Mouse (Mus musculus) limb, embryonic 10.5 days (tissue): ENCODE results near the gene Uprt. TPM values are rescaled to one million over a fixed set of nuclear protein-coding genes. Genes with fewer than 3 reads are reported as not detected.

ENCODE experiments used
- DNase-seq: peaks from one replicate; pipeline ENCODE4 v3.0.0-alpha.2; 2017; ENCODE audit warnings: low spot score
- H3K27ac ChIP-seq: fragments of 300-500 bp; sonication (generic); 2 replicates; pipeline ENCODE4 v1.5.1; 2016; ENCODE audit warnings: mild to moderate bottlenecking
- H3K27me3 ChIP-seq: fragments of 300-500 bp; sonication (generic); 2 replicates; pipeline ENCODE4 v1.6.1; 2016; ENCODE audit warnings: low read depth, mild to moderate bottlenecking; ENCODE audit not compliant: poor library complexity, severe bottlenecking
- H3K36me3 ChIP-seq: fragments of 300-500 bp; sonication (generic); 2 replicates; pipeline ENCODE4 v1.6.1; 2016; ENCODE audit warnings: mild to moderate bottlenecking, moderate library complexity
- H3K4me1 ChIP-seq: fragments of 300-500 bp; sonication (generic); 2 replicates; pipeline ENCODE4 v1.6.1; 2016
- H3K4me3 ChIP-seq: fragments of 300-500 bp; sonication (generic); 2 replicates; pipeline ENCODE4 v1.5.1; 2016; ENCODE audit warnings: mild to moderate bottlenecking, moderate library complexity
- H3K9me3 ChIP-seq: fragments of 300-500 bp; sonication (generic); replicated peaks from 2 replicates; pipeline ENCODE4 v1.6.1; 2016; ENCODE audit warnings: mild to moderate bottlenecking
- WGBS: fragments of 180-500 bp; shearing (Covaris S2); methylation state at CpG from one replicate; pipeline ENCODE4 v1.1.7; 2016; 5-methylcytosine and 5-hydroxymethylcytosine counted together
- polyA plus RNA-seq: library from polyadenylated mRNA; unstranded; fragments of >200 nt; fragmentation: Nextera tagmentation; extraction: Ambion mirVana; gene quantifications from 2 replicates; pipeline ENCODE4 v1.2.1, GENCODE M21; 2016

Gene Uprt
- polyA plus RNA-seq = 1.4 TPM in 2 replicates

DNA sequence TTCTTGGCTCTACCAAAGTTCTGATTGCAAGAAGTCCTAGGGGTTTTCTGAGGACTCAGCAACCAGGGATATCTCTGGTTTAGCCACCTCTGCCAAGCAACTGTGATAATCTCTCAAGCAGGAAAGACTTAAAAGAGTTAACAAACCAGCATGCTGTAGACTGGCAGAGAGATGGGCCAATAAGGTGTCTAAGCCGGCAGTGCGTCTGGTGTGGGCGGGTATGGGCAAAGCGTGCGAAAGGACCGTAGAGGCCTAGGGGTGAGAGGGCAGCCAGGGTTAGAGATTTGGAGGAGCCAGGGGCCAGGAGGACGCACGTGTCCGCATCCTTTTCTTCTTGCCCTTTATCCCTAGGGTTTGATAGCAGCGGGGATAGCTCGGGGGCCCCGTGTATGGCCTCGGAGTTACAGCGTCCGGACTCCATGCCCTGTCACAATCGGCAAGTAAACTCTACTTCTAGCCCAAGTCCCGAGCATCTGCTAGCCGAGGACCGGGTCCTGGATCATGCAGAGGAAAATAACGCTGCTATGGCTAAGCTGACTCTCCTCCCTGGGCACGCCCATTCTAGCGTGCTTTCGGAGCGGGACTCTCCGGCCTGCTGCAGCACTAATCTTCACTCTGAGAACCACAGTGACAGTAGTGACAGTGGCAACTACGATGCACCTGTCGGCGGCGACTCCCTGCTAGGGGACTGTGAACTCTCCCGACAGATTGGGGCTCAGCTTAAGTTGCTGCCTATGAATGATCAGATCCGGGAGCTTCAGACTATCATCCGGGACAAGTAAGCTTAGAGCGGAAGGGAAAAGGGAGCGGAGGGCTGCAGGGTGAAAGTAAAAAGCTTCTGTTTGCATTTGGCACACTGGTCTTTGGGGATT, at the start of gene Uprt:
Uprt (plus strand) TSS at position 247 of the 872 bp plus-strand sequence.
- Histone ChIP-seq H3K4me1 (0 out of 2 replicates have a peak, but pooled peaks cover 2% of the 10 kb centered on the region), H3K36me3 (no peaks in the 10 kb centered on the region), H3K27me3 (peaks cover 72% of the 10 kb centered on the region), H3K9me3 (no peaks in the 10 kb centered on the region), H3K4me3 (peak within 1 kb of the TSS; percentile 60), H3K27ac (peak within 1 kb of the TSS; percentile 61)
- peak; percentile 53 for DNase-seq
- WGBS = 18% methylated on average over 33 of the region's 34 CpGs

DNA sequence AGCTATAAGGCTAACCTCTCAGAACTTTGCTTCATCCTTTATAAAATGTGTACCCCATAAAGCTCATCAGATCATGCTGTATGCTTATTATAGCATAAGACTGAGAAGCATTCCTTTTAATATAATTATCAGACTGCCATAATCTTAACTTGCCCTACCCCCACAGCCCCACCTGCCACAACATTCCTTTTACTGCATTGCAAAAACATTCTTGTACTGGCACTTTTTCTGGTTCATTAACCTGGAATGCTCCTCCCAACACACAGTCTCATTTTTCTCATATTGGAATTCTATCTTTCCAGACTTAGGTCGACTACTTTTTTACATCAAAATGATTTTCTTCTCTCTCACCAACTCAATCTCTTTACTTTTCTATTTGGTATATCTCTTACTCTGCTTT, 49.2 kb upstream of the Uprt start:
- 64% methylated on average over 1 of the region's 1 CpGs for WGBS
- Histone ChIP-seq H3K4me1 (no peaks in the 10 kb centered on the region), H3K27ac (no peak overlapping the region), H3K27me3 (peaks cover 75% of the 10 kb centered on the region), H3K4me3 (no peak overlapping the region), H3K9me3 (no peaks in the 10 kb centered on the region), H3K36me3 (no peaks in the 10 kb centered on the region)
- no peak for DNase-seq

DNA sequence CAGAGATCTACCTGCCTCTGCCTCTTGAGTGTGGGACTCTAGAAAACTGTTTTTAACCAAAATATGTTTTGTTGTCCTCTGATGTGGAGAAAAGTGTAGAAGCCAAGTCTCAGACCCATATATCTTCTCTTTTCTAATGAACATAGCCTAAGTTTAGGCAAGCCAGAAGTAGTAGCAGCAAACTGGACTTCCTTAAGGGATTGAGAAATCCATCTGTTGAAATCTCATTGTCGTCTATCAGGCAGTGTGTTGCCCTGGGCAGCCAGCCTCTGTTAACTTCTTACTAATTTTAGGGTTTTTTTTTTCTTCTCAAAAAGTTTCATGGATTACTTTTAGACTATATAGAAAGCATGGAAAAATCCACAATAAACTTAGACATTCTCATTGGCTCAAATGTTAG, 30.2 kb upstream of the Uprt start:
- no peak for DNase-seq
- H3K27me3 ChIP-seq = peaks cover 82% of the 10 kb centered on the region
- no peak overlapping the region for H3K27ac ChIP-seq
- no peaks in the 10 kb centered on the region for H3K36me3 ChIP-seq
- 79% methylated on average over 1 of the region's 1 CpGs for whole genome bisulfite sequencing
- no peak overlapping the region for H3K4me3 ChIP-seq
- H3K4me1 ChIP-seq = no peaks in the 10 kb centered on the region
- no peaks in the 10 kb centered on the region for H3K9me3 ChIP-seq

DNA sequence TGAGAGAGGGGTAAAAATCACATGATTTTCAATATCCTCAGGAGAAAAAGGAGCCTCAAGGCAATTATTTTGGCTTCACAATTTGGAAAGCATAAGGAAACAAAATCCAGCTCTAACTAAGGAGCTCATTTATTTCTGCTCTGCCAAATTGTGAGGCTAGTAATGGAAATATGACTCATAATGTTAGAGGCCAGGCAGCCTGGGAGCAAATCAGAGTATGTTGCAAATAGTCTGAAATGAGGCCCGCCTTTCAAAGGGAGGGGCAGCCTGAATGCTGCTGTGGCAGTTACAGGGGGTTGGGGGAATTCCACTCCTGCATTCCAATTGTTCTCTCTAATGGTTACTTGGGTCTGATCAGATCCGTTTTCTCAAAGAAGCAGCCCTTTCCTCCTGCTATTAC, 20.9 kb upstream of the Uprt start:
- WGBS = 48% methylated on average over 2 of the region's 2 CpGs

GRCm38 (mm10) chrX:104464376-104464775, 18.2 kb upstream of the Uprt start:
- no peak for DNase-seq
- Histone ChIP-seq H3K4me3 (no peak overlapping the region), H3K9me3 (no peaks in the 10 kb centered on the region), H3K27me3 (peaks cover 25% of the 10 kb centered on the region), H3K27ac (no peak overlapping the region), H3K36me3 (no peaks in the 10 kb centered on the region), H3K4me1 (no peaks in the 10 kb centered on the region)
- 67% methylated on average over 6 of the region's 6 CpGs for WGBS

More for the DNA sequence above, 20.9 kb upstream of the Uprt start:
- H3K9me3 ChIP-seq = no peaks in the 10 kb centered on the region
- no peak overlapping the region for H3K27ac ChIP-seq
- no peak overlapping the region for H3K4me3 ChIP-seq
- H3K36me3 ChIP-seq = no peaks in the 10 kb centered on the region
- peaks cover 31% of the 10 kb centered on the region for H3K27me3 ChIP-seq
- DNase-seq = no peak
- no peaks in the 10 kb centered on the region for H3K4me1 ChIP-seq

DNA sequence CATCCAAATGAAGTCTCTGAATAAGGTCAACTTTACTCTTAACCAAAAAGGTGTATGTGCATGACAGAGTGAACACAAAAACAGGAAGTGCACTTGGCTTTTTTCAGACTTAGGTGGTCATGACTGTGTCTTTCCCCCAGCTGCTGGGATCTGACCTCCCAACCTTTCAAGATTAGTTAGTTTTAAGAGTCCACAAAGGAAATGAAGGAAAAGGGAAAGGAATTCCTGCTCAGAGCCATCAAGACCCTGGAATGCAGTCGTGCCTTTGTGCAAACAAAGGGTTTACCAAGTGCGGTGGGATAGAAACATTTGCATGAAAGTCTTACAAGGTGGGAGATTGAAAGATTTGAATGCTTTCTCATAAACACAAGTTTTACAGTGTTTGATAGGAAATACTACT, 4.6 kb upstream of the Uprt start:
- Histone ChIP-seq H3K36me3 (no peaks in the 10 kb centered on the region), H3K4me1 (no peaks in the 10 kb centered on the region), H3K9me3 (no peaks in the 10 kb centered on the region), H3K27ac (no peak overlapping the region), H3K4me3 (no peak overlapping the region), H3K27me3 (peaks cover 74% of the 10 kb centered on the region)
- DNase-seq = no peak
- WGBS = 27% methylated on average over 2 of the region's 2 CpGs

DNA sequence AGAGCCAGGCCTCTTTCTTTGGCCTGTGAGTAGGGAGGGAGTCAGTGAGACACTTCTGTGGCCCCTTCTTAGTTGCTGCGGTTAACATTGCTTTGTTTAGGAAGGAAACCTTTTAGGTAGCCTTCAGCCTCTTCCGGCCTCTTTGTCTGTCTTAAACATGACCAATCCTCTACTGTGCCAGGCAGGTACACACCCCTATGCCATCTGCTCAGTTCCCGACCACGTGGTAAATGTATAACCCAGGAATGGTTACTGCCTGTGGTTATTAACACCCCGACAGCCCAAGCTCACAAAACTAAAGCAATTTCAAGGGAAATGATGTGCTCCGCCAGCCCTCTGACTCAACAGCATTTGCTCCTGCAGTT, 808 bp downstream of the Uprt start:
- Histone ChIP-seq H3K27me3 (peaks cover 72% of the 10 kb centered on the region), H3K9me3 (no peaks in the 10 kb centered on the region), H3K4me3 (peak overlapping the region; percentile 60), H3K4me1 (0 out of 2 replicates have a peak, but pooled peaks cover 2% of the 10 kb centered on the region), H3K36me3 (no peaks in the 10 kb centered on the region), H3K27ac (peak overlapping the region; percentile 61)
- peak; percentile 33 for DNase-seq
- WGBS = 24% methylated on average over 6 of the region's 6 CpGs

DNA sequence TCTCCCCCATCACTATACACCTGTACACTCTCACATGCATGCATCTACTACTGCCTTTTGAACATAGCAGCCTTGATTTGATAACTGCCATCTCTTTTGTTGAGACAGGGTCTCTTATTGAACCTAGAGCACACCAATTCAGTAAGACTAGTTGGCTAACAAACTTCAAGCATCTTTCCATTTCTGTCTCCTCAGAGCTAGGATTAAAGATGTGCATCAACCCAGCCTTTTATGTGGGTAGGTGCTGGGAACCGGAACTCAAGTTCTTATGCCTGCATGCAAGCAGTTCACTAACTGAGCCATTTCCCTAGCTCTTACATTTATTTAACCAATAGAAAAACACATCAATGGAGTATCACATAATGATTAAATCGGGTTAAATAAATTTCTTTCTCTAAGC, 3.0 kb downstream of the Uprt start:
- H3K9me3 ChIP-seq = no peaks in the 10 kb centered on the region
- H3K4me3 ChIP-seq = no peak overlapping the region
- no peak for DNase-seq
- WGBS = 82% methylated on average over 2 of the region's 2 CpGs
- 0 out of 2 replicates have a peak, but pooled peaks cover 5% of the 10 kb centered on the region for H3K4me1 ChIP-seq
- peaks cover 82% of the 10 kb centered on the region for H3K27me3 ChIP-seq
- H3K27ac ChIP-seq = no peak overlapping the region
- H3K36me3 ChIP-seq = no peaks in the 10 kb centered on the region

DNA sequence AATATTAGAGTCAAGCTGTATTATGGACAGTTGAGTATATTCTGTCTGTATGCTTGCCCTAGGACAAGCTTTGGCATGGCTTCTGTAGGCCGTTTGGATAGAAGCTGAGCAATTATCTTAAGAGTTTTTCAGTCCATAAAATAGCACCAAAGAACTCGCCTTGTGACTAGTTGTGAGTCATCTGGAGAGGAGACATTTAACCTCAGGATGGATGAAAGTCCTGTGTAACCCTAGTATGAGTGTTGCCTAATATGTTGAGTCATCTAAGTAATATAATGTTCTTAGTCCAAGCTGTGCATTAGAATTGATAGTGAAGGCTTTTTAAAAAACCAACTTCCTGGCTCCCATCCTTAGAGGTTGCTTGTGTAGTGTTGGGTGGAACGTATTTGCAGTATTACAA, 5.4 kb downstream of the Uprt start:
- no peak overlapping the region for H3K4me3 ChIP-seq
- H3K27me3 ChIP-seq = peaks cover 90% of the 10 kb centered on the region
- 80% methylated on average over 3 of the region's 3 CpGs for WGBS
- H3K9me3 ChIP-seq = no peaks in the 10 kb centered on the region
- no peaks in the 10 kb centered on the region for H3K36me3 ChIP-seq
- no peak for DNase-seq
- no peak overlapping the region for H3K27ac ChIP-seq
- H3K4me1 ChIP-seq = 0 out of 2 replicates have a peak, but pooled peaks cover 5% of the 10 kb centered on the region

- H3K27me3 ChIP-seq = peaks cover 90% of the 10 kb centered on the region
These were observed 6.4 kb downstream of the Uprt start for GRCm38 (mm10) chrX:104488870-104489467.

GRCm38 (mm10) chrX:104489626-104490355, 7.2 kb downstream of the Uprt start:
- 52% methylated on average over 4 of the region's 4 CpGs for WGBS
- H3K27me3 ChIP-seq = peaks cover 90% of the 10 kb centered on the region
- no peak for DNase-seq

More at GRCm38 (mm10) chrX:104488870-104489467, 6.4 kb downstream of the Uprt start:
- DNase-seq = no peak
- no peak overlapping the region for H3K27ac ChIP-seq
- no peaks in the 10 kb centered on the region for H3K36me3 ChIP-seq
- H3K4me3 ChIP-seq = no peak overlapping the region
- WGBS = 83% methylated on average over 4 of the region's 4 CpGs
- 0 out of 2 replicates have a peak, but pooled peaks cover 3% of the 10 kb centered on the region for H3K4me1 ChIP-seq
- no peaks in the 10 kb centered on the region for H3K9me3 ChIP-seq

DNA sequence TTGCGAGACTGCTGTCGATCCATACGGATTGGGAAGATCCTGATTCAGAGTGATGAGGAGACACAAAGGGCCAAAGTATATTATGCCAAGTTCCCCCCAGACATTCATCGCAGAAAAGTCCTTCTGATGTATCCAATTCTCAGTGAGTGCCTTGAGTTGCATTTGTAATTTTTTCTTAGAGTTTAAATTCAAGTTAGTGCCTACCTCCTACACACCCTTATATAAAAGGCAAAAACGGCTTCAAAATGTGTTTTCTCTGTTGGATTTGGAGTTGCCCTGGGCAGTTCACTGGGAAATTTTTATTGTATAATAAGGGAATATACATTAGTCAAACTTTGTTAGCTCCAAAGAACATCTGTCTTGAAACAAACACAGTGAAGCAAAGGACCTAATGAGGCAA, 19.1 kb downstream of the Uprt start:
- Histone ChIP-seq H3K27me3 (peaks cover 89% of the 10 kb centered on the region), H3K4me1 (no peaks in the 10 kb centered on the region), H3K27ac (no peak overlapping the region), H3K36me3 (no peaks in the 10 kb centered on the region), H3K9me3 (no peaks in the 10 kb centered on the region), H3K4me3 (no peak overlapping the region)
- 92% methylated on average over 5 of the region's 5 CpGs for WGBS
- no peak for DNase-seq

More at GRCm38 (mm10) chrX:104489626-104490355, 7.2 kb downstream of the Uprt start:
- Histone ChIP-seq H3K4me1 (0 out of 2 replicates have a peak, but pooled peaks cover 3% of the 10 kb centered on the region), H3K4me3 (no peak overlapping the region), H3K27ac (no peak overlapping the region), H3K9me3 (no peaks in the 10 kb centered on the region), H3K36me3 (no peaks in the 10 kb centered on the region)
